Mouse (Mus musculus) spleen, adult 12 weeks (tissue): ENCODE data around the gene Tnfaip8l1.

Source experiments
- DNase-seq: peaks from one replicate; pipeline ENCODE4 v3.0.0; 2022; ENCODE audit warnings: low spot score

Tnfaip8l1 gene

GRCm38 (mm10) chr17:56175416-56175815, 13.1 kb downstream of the Tnfaip8l1 start:
- no peak for DNase-seq

DNA sequence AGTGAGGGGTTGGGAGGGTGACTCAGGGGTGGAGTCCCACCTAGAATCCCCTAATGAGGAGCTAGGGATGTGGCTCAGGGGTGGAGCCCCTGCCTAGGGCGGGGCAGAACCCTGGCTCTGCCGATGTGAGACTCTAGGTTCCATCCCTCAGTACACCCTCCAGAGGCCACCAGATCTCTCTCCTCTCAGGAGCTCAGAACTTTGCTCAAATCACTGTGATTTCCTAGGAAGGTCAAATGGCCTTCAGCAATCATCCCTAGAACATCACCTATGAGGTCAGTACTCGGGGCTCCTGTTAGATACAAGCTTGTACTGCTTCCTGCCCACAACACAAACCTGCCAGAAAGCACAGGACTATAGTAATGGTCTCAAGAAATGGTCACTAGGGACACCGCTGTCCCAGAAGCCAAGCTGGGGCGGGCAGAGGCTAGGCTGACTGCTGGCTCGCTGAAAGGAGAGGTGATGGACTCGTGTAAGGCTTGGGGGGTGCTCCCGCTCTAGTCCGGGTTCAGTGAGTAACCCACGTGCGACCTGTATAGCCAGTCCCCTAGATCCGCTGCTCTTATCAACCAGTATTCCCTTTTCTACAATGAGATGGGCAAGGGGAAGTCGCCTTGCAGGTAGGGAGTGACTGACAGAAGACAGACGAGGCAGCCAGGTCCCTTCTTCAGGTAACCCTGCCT, 20.8 kb downstream of the Tnfaip8l1 start:
- DNase-seq = no peak

- DNase-seq = peak; percentile 91
Observed at GRCm38 (mm10) chr17:56183658-56184103, 21.4 kb downstream of the Tnfaip8l1 start, which contains the start of gene Mydgf. Gene Mydgf, minus strand, starts transcription at chr17:56183920.

- DNase-seq = no peak
Observed at GRCm38 (mm10) chr17:56185281-56186141, 23.2 kb downstream of the Tnfaip8l1 start.

- DNase-seq = no peak
Observed at GRCm38 (mm10) chr17:56191266-56191665, 29.0 kb downstream of the Tnfaip8l1 start.

- DNase-seq = no peak
Observed at GRCm38 (mm10) chr17:56194357-56194756, 32.1 kb downstream of the Tnfaip8l1 start.

- no peak for DNase-seq
Observed at GRCm38 (mm10) chr17:56194765-56195164, 32.5 kb downstream of the Tnfaip8l1 start.

- DNase-seq = peak; percentile 22
Observed at GRCm38 (mm10) chr17:56196860-56197259, 34.6 kb downstream of the Tnfaip8l1 start.

DNA sequence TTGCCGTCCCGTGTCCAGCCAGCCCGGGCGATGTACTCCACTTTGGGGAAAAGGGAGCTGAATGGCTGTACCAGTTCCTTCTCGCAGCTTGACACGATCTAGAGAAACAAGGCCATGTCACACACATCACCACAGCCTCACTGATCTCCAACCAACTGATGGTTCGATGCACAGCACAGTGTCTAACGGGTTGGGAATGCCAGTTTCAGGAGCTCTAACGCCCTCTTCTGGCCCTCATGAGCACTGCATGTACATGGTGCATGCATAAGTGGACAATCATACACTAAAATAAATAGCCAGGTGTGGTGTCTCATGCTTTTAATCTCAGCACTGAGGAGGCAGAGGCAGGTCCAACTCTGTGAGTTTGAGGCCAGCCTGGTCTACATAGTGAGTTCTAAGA, 38.3 kb downstream of the Tnfaip8l1 start:
- no peak for DNase-seq

- no peak for DNase-seq
Observed at GRCm38 (mm10) chr17:56201642-56202041, 39.4 kb downstream of the Tnfaip8l1 start.

DNA sequence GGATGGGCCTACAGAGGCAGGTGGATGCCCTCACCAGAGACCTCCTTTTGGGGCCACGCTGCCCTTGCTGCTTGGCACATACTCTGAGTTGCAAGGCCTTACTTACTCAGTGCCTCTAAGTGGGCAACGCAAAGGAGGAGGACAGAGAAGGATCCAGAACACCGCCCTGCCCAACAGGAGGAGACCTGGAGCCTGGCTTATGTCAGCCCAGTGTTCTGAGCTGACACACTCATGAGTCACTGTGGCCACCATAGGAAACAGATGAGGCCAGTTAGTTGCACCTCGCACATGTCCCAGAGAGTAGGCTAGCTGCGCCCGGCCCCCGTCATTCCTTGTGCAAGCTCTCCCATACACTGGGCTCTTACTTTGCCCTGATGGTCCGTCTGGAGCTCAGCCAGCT, 40.2 kb downstream of the Tnfaip8l1 start:
- DNase-seq = no peak

GRCm38 (mm10) chr17:56203729-56204128, 41.5 kb downstream of the Tnfaip8l1 start:
- DNase-seq = no peak

DNA sequence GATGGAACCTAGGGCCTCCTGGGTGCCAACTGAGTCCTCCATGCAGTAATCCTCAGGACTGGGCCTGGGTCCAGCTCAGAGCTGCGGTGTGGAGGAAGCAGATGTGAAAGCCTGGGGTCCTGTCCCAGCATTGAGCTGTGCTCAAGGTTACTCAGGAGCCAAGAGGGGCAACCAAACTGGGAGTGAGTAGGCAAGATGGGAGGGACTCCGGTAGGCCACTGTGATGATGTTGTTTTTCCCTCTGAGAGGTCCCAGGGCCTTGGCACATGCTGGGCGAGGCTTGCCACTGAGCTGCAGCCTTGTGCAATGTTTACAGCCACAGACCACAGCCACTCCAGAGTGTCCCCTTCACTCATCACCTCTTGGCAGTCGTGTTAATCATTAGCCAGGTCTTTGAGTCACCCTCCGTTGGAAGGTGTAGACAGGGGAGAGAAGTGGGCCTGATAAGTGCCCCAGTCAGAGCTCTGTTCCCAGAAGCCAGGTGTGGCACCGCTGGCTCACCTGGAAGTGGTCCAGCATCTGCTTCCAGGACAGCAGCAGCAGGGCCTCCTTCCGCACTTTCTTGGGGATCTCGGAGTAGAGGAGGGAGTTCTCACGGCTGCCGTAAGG, 44.1 kb downstream of the Tnfaip8l1 start:
- DNase-seq = no peak

DNA sequence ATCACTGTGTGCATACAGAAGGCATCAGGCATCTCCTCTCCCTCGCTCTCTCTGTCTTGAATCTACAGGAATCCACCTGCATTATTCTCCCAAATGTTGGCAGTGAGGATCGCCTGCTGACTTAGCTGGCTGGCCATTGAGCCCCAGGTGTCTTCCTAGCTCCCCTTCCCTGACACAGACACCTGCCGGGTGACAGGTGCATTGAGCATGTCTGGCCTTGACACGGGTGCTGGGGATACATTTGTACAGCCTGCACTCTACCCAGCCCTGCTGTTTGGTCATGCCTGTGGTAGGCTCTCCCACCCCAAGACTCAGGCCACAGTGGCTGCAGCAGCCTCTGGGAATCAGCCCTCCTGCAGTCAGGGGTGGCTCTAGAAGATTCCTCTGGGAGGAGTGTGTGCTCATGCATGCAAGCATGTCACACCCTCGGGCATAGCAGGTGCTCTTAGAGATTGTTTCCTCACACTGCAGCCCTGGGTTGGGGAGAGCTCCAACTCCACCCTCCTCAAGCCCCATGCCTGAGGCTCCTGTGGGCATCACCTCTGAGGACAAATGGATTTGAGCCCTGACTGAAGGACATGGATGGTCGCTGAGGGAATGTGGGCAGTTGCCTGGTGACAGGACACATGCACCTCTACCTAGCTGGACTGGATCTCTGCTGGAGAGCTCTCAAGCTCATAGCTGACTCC, 44.9 kb downstream of the Tnfaip8l1 start:
- no peak for DNase-seq

GRCm38 (mm10) chr17:56207963-56208530, 45.8 kb downstream of the Tnfaip8l1 start:
- no peak for DNase-seq

DNA sequence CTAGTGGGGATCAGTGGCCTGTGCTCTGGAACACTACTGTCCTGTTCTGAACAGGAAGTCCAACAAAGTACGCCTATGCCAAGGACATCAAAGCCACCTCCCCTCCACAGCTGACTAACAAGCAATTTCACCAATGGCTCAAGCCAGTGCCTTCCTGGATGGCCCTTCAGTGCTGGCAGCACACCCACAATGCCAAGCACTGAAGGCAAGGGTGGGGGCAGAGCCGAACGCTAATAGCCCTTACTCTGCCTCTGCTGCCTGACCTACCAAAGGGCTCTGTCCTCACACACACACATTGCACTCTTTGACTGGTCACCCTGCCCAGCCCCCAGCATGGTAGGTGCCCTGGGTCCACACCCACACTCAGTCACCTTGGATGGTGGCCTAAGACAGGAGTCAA, 46.5 kb downstream of the Tnfaip8l1 start:
- no peak for DNase-seq

GRCm38 (mm10) chr17:56211090-56211489, 48.8 kb downstream of the Tnfaip8l1 start:
- no peak for DNase-seq

DNA sequence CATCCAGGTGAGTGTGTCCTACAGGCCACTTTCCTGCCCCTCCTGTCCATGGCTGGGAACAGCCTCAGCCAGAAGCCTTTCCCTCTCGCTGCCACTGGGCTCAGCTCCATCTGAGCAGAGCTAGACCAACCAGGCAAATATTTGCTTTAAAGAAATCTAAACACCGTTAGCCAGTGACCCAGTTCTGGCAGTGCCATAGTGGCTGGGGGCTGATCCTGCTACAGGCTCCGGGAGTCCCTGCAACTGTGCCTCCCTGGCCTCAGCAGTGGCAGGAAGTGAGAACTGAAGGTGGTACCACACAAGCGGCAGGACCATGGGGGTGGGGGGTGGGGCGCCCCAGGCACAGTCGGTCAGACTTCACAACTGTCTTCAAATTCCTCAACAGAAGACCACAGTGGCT, 50.4 kb downstream of the Tnfaip8l1 start:
- no peak for DNase-seq

DNA sequence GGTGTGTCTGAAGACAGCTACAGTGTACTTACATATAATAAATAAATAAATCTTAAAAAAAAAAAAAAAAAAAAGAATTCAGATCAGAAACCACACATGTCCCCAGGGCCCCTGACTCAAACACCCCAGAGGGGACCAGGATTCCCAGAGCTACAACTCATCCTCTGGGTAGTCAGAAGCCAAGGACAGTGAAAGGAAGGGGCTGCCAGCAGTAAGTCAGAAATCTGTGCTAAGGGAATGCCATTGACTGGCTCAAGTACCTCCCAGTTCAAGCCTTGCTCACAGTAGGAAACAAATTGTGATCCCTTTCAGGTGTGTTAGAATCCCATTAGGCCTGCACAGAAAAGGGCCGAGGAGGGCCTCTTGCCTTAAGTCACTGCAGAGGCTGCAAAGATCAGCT, 52.0 kb downstream of the Tnfaip8l1 start:
- no peak for DNase-seq

DNA sequence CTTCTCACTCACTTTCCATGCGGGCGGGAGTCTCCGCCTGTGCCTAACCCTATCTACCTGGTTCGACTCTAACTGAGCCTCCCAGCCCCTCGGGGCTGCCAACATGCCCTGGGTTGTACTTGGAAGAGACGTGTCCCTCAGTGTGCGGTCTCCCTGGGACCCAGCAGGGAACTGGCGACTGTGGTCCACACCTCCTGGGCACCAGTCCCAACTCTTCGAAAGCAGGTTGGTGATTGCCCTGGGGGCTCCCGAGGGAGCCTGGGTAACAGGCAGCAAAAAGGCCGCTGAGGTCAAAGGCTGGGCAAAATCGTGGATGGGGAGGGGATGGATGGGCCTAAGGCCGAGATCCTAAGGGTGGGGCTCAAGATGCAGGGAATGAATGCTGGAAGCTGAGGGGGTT, 55.4 kb downstream of the Tnfaip8l1 start:
- DNase-seq = no peak

DNA sequence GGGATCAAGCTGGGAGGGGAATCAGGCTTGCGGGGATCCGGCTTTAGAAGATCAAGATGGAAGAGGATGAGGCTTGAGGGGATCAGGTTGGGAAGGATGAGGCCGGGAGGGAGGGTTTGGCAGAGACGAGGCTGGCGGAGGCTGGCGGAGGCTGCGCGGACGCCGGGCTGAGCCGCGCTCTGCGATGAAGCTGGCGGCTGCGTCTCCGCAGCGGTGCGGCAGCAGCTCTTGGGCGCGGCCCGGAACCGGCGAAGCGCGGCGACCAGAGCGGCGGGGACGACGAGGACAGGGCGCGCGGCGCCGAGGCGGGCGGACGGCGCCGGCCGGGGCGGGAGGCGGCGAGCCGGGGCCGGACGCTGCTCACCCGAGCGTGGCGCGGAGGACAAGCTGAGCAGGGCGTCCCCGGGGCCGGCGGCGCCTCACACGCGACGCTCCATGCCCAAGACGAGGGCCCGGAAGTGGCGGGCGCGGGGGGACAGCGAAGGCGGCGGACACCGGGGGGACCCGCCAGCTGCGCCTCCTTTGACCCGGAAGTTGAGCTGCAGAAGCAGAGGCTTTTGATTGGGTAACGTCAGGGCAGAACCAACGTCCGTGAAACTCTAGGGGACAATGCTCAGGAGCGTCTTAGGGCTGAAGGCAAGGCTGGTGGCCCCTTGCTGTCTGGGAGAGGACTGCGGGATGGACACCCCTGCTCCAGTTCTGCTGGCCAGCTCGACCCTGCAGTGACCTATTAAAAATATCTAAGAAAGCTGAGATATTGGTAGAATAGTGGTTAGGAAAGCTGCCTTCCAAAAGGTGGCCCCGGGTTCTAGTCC, 56.3 kb downstream of the Tnfaip8l1 start, which contains the start of gene Dpp9:
Gene Dpp9 (minus strand): TSS at position 529 of the 815 bp plus-strand sequence.
- peak; percentile 74 for DNase-seq
